Mouse (Mus musculus): ENCODE results near the gene Jund.

The Jund gene

DNA sequence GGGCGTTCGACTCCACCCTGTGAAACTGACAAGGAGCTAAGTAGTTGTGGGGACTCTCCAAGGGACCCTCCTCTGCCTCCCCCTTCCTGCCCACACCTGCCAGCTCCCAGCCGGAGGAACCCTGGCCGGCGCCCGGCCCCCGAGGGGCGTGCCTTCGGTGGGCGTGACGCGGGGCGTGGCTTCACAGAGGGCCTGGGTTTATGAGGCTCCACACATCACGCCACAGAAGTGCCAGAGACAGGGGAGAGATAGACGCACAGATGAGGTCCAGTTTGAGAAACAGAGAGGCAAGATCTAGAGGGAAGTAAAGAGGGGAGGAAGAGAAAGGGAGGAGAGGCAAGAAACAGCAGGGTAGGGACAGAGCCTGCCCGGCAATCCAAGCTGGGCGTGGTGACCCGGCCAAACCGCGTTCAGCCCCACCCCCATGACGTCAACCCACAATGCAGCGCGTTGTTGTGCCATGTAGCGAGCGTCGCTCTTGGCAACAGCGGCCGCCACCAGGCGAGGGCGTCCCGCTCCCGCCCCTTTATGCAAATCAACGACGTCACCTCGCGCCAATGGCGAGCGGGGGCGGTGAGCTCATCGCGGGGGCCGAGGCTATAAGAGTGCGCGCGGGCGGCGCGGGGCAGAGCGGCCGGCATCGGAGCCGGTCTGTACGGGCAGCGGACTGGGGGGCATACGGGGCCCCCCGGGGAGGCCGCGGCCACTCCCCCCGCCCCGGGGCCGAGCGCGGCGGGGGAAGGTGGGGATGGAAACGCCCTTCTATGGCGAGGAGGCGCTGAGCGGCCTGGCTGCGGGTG lies at the start of gene Jund:
TSS of gene Jund (plus strand) at position 640 of the 800 bp plus-strand sequence.
- peak; percentile 99 to 100 for DNase-seq

- no peak for DNase-seq
Measured at GRCm38 (mm10) chr8:70649324-70649723, 49.4 kb upstream of the Jund start.

DNA sequence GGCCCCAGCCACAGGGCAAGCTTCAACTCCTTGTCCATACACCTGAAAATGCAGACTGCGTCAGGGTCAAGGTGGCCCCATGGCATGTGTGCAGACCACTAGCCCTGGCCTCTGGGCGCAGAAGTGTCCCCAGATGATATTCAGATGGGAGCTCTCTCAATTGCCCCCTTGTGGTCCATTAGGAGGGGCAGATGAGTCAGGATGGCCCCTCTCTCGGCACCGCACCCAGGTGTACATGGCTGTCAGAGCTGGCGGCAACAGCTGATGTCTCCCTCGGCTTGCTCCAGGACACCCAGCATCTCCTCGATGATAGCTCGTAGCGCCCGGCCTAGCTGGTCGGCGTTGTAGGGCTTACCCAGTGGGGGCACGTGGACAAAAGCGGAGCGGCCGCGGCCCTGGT lies 48.4 kb upstream of the Jund start:
- no peak for DNase-seq

DNA sequence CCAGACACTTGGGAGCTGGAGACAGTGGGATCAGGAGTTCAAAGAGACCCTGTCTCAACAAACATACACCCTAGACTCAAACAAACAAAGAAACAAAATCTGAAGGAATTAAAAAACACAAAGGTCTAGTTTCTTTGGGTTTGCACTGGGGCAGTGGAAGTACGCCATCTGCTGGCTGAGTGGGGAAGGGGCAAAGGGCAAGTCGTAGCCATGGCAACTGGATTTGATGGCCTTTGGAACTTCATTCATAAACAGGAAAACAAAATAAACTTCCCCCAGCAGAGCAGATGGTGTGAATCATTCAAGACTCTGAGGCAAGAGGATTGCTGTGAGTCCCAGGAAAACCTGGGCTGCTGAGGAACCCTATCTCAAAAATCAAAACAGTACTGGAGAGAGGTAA lies 45.5 kb upstream of the Jund start:
- DNase-seq = peak; percentile 45 to 69

DNA sequence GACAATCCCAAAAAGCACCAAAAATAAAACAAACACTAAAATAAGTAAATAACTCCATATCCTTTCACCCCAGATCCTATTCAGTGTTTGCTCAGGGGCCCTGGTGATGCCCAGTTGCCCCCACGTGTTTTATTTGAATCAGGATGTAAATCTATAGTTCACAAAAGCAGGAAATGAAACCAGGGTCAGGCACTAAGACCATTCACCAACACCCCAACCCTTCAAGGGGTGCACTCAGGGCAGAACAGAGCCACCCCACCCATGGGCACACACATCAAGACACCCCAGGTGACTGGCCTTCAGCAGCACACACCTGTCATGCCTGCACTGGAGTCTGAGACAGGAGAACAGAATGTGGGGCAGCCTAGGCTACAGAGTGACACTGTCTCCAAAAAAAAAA lies 44.6 kb upstream of the Jund start:
- peak in 1 of 2 experiments; percentile 35 for DNase-seq

GRCm38 (mm10) chr8:70655469-70655868 lies 43.3 kb upstream of the Jund start:
- no peak for DNase-seq

DNA sequence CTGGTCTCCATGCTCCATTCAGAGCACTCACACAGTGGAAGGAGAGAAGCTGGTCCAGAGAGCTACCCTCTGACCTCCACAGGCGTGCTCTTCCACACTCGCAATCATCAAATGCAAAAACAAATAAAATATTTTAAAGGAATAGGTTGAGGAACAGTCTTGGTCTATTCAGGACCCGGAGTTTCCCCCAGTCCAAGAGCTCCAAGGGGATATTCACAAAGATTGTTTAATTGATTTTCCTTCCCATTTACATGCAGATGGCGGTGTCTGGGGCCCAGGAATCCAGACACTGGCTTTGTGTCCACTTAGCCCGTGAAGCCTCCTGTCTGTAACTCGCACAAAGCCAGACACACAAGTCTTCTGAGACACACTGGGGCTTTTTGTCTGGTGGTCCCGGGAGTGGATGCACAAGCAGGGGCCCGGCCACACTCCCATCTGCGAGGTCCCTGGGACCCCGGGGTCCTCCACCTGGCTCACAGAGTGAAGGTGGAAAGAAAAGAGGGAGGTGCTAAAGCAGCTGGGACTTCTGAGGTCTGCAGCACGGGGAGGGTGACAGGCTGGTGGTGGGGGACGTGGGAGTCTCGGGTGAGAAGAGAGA lies 42.5 kb upstream of the Jund start:
- DNase-seq = no peak

DNA sequence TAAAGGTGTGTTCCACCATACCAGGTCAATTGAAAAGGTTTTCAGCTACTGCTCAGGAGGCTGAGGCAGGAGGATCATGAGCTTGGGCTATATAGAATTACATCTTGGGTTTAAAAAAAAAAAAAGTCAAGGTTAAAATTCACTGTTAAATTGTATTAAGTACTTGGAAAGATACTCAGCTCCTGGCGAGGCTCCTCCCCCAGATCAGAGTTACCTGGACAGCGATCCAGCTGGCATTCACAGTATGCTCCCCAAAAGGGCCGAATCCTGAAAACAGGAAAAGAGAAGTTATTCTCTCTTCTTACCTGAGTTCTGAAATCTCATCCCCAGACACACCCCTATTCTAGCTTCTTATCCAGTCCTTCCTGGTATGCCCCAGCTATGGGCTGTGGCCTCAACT lies 41.5 kb upstream of the Jund start:
- no peak for DNase-seq

DNA sequence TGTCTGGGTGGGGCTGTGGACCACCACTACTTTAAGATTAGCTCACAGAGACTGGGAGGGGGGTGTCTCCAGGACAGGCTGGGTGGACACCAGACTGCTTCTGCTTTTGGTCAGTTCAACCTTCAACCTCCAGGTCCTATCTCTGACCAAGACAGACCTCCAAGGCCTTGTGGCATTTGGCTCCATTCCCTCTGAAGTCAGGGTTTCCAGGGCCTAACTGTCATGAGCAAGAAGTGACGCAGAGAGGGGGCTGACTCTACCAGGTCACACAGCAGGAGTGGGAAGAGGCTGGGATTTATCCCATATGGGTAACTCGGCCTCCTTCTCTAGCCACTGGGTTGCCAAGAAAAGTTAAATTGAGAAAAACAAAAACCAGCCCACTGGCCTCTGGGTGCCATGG lies 41.0 kb upstream of the Jund start:
- no peak for DNase-seq

- no peak for DNase-seq
Measured at GRCm38 (mm10) chr8:70658897-70659603, 39.7 kb upstream of the Jund start.

GRCm38 (mm10) chr8:70659604-70660272 lies 39.0 kb upstream of the Jund start:
- DNase-seq = peak; percentile 79 to 85

- DNase-seq = no peak
Measured at GRCm38 (mm10) chr8:70660273-70660725, 38.5 kb upstream of the Jund start, which contains the start of gene Pgpep1. TSS of gene Pgpep1 (minus strand) at chr8:70660388.

GRCm38 (mm10) chr8:70663691-70664090 lies 35.1 kb upstream of the Jund start:
- DNase-seq = no peak

GRCm38 (mm10) chr8:70664631-70665030 lies 34.1 kb upstream of the Jund start:
- no peak for DNase-seq

DNA sequence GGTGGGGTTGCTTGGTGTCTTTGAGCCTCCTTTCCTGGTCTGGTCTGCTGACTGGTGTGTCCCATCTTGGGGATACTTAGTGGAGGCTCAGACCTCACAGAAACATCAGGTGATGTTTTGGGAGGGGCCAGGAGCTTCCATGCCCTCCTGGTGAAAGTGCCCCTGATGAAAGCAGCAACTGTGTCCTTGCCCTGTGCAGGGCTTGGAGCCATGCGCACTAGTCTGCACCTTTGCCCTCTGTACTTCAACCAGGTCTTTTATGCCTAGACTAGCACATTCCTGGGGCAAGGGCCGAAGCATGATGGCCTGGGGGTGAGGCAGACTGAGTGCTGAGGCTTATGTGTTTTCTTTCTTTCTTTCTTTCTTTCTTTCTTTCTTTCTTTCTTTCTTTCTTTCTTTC lies 33.1 kb upstream of the Jund start:
- DNase-seq = no peak

- DNase-seq = no peak
Measured at GRCm38 (mm10) chr8:70667071-70667470, 31.7 kb upstream of the Jund start.

DNA sequence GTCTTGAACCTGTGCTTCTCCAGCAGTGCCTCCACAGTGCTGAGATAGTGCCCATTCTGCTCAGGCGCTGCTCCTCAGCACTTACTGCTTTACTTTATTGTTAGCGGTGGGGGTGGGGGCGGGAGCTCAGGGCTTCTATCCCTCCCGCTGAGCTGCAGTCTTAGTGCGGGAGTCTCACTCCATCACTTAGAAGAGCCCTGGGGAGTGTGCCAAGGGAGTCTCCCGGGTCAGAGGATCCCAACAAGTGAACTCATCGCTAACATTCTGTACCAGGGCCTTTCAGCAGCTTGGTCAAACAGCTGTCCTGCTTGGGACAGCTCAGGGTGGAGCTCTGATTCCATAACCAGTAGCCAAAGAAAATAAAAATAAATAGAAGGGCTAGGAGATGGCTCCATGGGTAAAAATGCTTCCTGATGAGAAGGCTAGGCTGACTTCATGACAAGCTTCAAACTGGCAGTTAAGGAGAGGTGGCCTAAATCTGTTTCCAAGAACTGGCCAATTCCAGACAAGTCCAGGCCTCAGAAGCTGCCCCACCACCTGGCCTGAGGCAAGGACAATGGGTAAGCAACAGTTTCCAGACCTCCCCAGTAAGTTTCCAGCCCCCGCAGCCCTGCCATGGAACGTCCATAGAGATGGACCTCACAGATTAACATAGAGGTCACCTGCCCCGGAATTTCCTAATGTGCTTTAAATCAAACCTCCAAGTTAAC lies 27.0 kb upstream of the Jund start:
- DNase-seq = no peak

DNA sequence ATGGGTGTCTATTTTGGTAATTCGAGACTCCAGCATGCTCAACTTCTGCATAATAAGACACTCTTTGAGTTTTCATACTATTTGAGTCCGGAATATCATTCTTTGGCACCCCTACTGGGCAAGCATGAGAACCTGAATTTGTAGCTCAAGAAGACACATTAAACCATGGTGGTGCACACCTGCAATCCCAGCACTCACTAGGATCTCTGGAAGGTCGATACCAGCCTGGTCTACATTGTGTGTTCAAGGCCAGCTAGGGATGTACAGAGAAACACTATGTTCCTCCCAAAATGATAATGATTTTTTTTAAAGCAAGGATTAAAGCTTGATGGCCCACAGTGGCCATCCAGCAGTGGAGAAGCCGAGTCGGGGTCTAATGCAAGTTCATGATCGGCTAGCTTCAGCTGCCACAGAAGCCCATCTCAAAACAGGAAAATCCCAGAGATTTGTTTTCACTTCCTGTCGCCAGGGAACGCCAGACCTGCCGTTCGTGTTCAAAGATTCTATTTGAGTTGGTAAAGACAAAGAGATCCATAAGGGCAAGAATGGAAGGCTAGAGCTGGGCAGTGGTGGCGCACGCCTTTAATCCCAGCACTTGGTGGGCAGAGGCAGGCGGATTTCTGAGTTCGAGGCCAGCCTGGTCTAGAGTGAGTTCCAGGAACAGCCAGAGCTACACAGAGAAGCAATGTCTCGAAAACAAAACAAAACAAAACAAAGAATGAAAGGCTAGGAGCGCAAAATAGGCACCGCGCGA lies 26.2 kb upstream of the Jund start:
- no peak for DNase-seq

DNA sequence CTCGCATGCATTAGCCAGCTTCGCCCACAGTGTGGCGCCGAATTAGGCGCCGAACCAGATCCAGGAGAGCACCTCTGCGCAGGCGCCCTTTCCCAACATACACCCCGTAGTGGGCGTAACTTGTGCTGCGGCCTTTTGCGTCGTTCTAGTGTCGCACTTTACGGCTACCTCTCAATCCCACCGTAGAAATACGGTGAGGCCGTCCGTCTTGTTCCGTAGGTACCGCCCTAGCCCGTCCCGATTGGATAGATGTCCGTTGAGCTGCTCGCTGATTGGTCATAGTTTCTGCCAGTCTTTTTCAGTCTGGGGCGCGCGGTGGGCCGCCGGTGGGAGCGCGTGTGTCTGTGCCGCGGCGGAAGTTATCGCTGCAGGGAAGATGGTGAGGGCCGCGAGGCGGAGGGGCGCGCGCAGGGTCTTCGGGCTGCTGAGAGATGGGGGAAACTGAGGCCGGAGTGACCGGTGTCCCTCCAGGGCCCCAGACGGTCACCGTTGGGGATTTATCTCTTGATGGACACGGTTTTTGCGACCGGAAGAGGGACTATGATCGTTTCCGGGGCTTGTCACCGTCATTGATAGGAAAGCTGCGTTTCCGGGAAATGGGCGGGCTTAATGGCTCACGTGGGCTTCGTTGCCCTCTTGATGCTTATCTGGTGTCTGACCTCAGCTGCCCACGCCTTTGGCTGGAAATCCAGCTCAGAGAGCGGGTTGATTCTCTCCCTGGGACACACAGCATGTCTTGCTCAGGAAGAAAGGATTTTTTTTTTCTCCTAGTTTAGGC lies 25.5 kb upstream of the Jund start, which contains the start of gene Lsm4:
TSS of gene Lsm4 (plus strand) at position 170 of the 778 bp plus-strand sequence.
- DNase-seq = peak; percentile 94 to 97

DNA sequence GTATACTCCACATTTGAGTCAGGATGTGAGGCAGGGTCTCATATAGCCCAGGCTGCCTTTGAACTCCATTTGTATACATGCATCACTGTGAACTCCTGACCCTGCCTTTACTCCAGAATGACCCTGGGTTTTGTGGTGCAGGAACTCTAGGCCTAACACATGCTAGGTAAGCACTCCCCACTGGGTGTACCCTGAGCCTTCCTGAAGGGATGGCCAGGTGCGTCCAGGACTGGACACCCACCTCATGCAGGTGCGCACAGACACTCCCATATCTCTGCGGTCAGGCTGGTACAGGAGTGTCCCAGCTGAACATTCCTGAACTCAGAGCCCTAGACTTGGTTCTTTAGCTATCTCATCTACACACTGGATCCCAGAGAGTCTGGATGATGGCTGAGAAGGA lies 24.6 kb upstream of the Jund start:
- no peak for DNase-seq

DNA sequence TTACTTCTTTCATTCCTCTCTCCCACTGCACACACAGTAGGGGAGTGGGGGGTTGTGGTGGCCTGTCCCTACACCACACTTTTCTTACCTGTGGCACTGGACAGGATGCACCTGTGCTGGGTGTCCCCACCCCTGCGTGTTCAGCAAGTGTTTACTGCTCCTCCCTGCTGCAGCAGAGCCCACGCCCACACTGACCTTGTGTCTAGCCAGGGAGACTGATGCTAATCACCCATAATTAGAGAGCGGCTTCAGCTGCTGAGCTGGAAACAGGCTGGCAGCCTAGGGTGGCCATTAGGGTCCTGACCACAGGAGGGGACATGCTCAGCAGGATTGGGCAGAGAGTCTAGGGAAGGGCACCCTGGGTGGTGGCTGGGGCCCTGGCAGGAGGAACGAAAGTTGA lies 24.0 kb upstream of the Jund start:
- DNase-seq = no peak
